Mouse (Mus musculus) neural tube, embryonic 11.5 days (tissue): ENCODE data around the gene Tpm1. TPM values are rescaled to one million over a fixed set of nuclear protein-coding genes. Genes with fewer than 3 reads are reported as not detected.

Source experiments
- ATAC-seq: fragments of 200-750 bp; cut with Nextera tagmentation; 2 replicates; pipeline ENCODE4 v1.8.0; 2017; ENCODE audit warnings: moderate number of reproducible peaks, mild to moderate bottlenecking, moderate TSS enrichment, moderate library complexity; ENCODE audit not compliant: insufficient read depth, low FRiP score, low TSS enrichment
- DNase-seq: peaks from one replicate; pipeline ENCODE4 v3.0.0-alpha.2; 2015; ENCODE audit warnings: low spot score
- H3K27ac ChIP-seq: fragments of 300-500 bp; sonication (generic); 2 replicates; pipeline ENCODE4 v1.5.1; 2014; ENCODE audit warnings: low read depth, mild to moderate bottlenecking, low read length
- H3K27me3 ChIP-seq: fragments of 300-500 bp; sonication (generic); 2 replicates; pipeline ENCODE4 v1.6.1; 2014; ENCODE audit warnings: mild to moderate bottlenecking, low read length, mixed read lengths; ENCODE audit not compliant: control insufficient read depth, insufficient read depth
- H3K36me3 ChIP-seq: fragments of 300-500 bp; sonication (generic); 2 replicates; pipeline ENCODE4 v1.6.1; 2014; ENCODE audit warnings: mild to moderate bottlenecking, low read length, moderate library complexity, mixed read lengths; ENCODE audit not compliant: control insufficient read depth, insufficient read depth
- H3K4me1 ChIP-seq: fragments of 300-500 bp; sonication (generic); 2 replicates; pipeline ENCODE4 v1.6.1; 2014; ENCODE audit warnings: low read length, mixed read lengths; ENCODE audit not compliant: control insufficient read depth, insufficient read depth
- H3K4me2 ChIP-seq: fragments of 300-500 bp; sonication (generic); 2 replicates; pipeline ENCODE4 v1.6.1; 2014; ENCODE audit warnings: low read depth, mild to moderate bottlenecking, moderate library complexity
- H3K4me3 ChIP-seq: fragments of 300-500 bp; sonication (generic); 2 replicates; pipeline ENCODE4 v1.5.1; 2014; ENCODE audit warnings: low read depth, low read length
- H3K9ac ChIP-seq: fragments of 300-500 bp; sonication (generic); 2 replicates; pipeline ENCODE4 v1.6.1; 2014; ENCODE audit warnings: mild to moderate bottlenecking, low read length
- H3K9me3 ChIP-seq: fragments of 300-500 bp; sonication (generic); 2 replicates; pipeline ENCODE4 v1.6.1; 2016; ENCODE audit warnings: low read length; ENCODE audit not compliant: control insufficient read depth
- WGBS: fragments of 180-500 bp; shearing (Covaris S2); extraction: QIAGEN DNeasy Blood & Tissue Kit; methylation state at CpG from one replicate; pipeline ENCODE4 v1.1.7; 2014; 5-methylcytosine and 5-hydroxymethylcytosine counted together
- polyA plus RNA-seq: library from polyadenylated mRNA; unstranded; fragments of >200 nt; fragmentation: Nextera tagmentation; extraction: Ambion mirVana; gene quantifications from 2 replicates; pipeline ENCODE4 v1.2.1, GENCODE M21; 2014

Gene Tpm1
- polyA plus RNA-seq, 1 experiment from 2014 or later: 364 TPM

GRCm38 (mm10) chr9:67043231-67044199 lies 5.7 kb downstream of the Tpm1 start:
- peak; percentile 90 for ATAC-seq
- peak overlapping the region; percentile 93 for H3K9ac ChIP-seq
- H3K4me2 ChIP-seq: peak overlapping the region; percentile 73
- H3K4me3 ChIP-seq: peak overlapping the region; percentile 83
- H3K27me3 ChIP-seq: peaks cover 19% of the 10 kb centered on the region
- H3K4me1 ChIP-seq: peaks cover 37% of the 10 kb centered on the region
- no peaks in the 10 kb centered on the region for H3K9me3 ChIP-seq
- peak; percentile 100 for DNase-seq
- H3K36me3 ChIP-seq: no peaks in the 10 kb centered on the region
- WGBS: under 1% methylated on average over 73 of the region's 73 CpGs
- H3K27ac ChIP-seq: peak overlapping the region; percentile 94

GRCm38 (mm10) chr9:67042813-67043207 lies 6.4 kb downstream of the Tpm1 start:
- H3K4me1 ChIP-seq: peaks cover 34% of the 10 kb centered on the region
- DNase-seq: no peak
- H3K27ac ChIP-seq: no peak overlapping the region; the same call in 1 of the 2 replicates
- H3K9ac ChIP-seq: peak overlapping the region; percentile 93
- H3K9me3 ChIP-seq: no peaks in the 10 kb centered on the region
- H3K27me3 ChIP-seq: peaks cover 12% of the 10 kb centered on the region
- ATAC-seq: no peak
- H3K4me3 ChIP-seq: peak overlapping the region; percentile 83
- 24% methylated on average over 6 of the region's 6 CpGs for WGBS
- H3K4me2 ChIP-seq: peak overlapping the region; percentile 73
- H3K36me3 ChIP-seq: no peaks in the 10 kb centered on the region

GRCm38 (mm10) chr9:67041840-67042812 lies 7.1 kb downstream of the Tpm1 start:
- Histone ChIP-seq H3K4me3 (peak overlapping the region; percentile 83; the same call in 1 of the 2 replicates), H3K9ac (no peak overlapping the region), H3K27me3 (peaks cover 6% of the 10 kb centered on the region), H3K4me2 (peak overlapping the region; percentile 73), H3K36me3 (no peaks in the 10 kb centered on the region), H3K27ac (no peak overlapping the region), H3K9me3 (no peaks in the 10 kb centered on the region), H3K4me1 (peaks cover 29% of the 10 kb centered on the region)
- no peak for DNase-seq
- ATAC-seq: no peak
- WGBS: 44% methylated on average over 14 of the region's 14 CpGs

- H3K9ac ChIP-seq: 0 out of 2 replicates have a peak overlapping the region, but pooled peaks have one; percentile 14
- no peaks in the 10 kb centered on the region for H3K36me3 ChIP-seq
- H3K4me1 ChIP-seq: peaks cover 26% of the 10 kb centered on the region
- ATAC-seq (no peak), DNase-seq (no peak)
- 0 out of 2 replicates have a peak overlapping the region, but pooled peaks have one; percentile 1 for H3K4me2 ChIP-seq
- no peak overlapping the region for H3K27ac ChIP-seq
- WGBS: 64% methylated on average over 4 of the region's 4 CpGs
- no peak overlapping the region for H3K4me3 ChIP-seq
- no peaks in the 10 kb centered on the region for H3K27me3 ChIP-seq
- no peaks in the 10 kb centered on the region for H3K9me3 ChIP-seq
Measured at GRCm38 (mm10) chr9:67040963-67041839, 8.0 kb downstream of the Tpm1 start.

GRCm38 (mm10) chr9:67039867-67040266 lies 9.3 kb downstream of the Tpm1 start:
- WGBS: 53% methylated on average over 10 of the region's 10 CpGs
- peak overlapping the region; percentile 0; the same call in 1 of the 2 replicates for H3K4me2 ChIP-seq
- H3K27ac ChIP-seq: no peak overlapping the region
- DNase-seq (no peak), ATAC-seq (no peak)
- H3K4me3 ChIP-seq: no peak overlapping the region
- H3K36me3 ChIP-seq: peaks cover 12% of the 10 kb centered on the region
- peaks cover 26% of the 10 kb centered on the region for H3K4me1 ChIP-seq
- H3K9me3 ChIP-seq: peaks cover 6% of the 10 kb centered on the region
- H3K9ac ChIP-seq: 0 out of 2 replicates have a peak overlapping the region, but pooled peaks have one; percentile 14
- H3K27me3 ChIP-seq: no peaks in the 10 kb centered on the region

- Histone ChIP-seq H3K9me3 (peaks cover 8% of the 10 kb centered on the region), H3K4me3 (no peak overlapping the region), H3K27ac (no peak overlapping the region), H3K36me3 (peaks cover 21% of the 10 kb centered on the region), H3K4me2 (no peak overlapping the region), H3K27me3 (no peaks in the 10 kb centered on the region), H3K4me1 (peaks cover 26% of the 10 kb centered on the region), H3K9ac (no peak overlapping the region)
- no peak for DNase-seq
- 93% methylated on average over 7 of the region's 7 CpGs for WGBS
- ATAC-seq: no peak
Measured at GRCm38 (mm10) chr9:67038686-67039085, 10.5 kb downstream of the Tpm1 start.

GRCm38 (mm10) chr9:67037666-67038065 lies 11.5 kb downstream of the Tpm1 start:
- H3K9ac ChIP-seq: no peak overlapping the region
- WGBS: 97% methylated on average over 4 of the region's 4 CpGs
- no peak for ATAC-seq
- H3K4me3 ChIP-seq: no peak overlapping the region
- no peak for DNase-seq
- peaks cover 8% of the 10 kb centered on the region for H3K9me3 ChIP-seq
- no peak overlapping the region for H3K4me2 ChIP-seq
- H3K36me3 ChIP-seq: peaks cover 29% of the 10 kb centered on the region
- H3K4me1 ChIP-seq: peaks cover 26% of the 10 kb centered on the region
- H3K27ac ChIP-seq: no peak overlapping the region
- H3K27me3 ChIP-seq: no peaks in the 10 kb centered on the region
